7 mouse cellular contexts compared by ENCODE assay signal in the genomic region with DNA sequence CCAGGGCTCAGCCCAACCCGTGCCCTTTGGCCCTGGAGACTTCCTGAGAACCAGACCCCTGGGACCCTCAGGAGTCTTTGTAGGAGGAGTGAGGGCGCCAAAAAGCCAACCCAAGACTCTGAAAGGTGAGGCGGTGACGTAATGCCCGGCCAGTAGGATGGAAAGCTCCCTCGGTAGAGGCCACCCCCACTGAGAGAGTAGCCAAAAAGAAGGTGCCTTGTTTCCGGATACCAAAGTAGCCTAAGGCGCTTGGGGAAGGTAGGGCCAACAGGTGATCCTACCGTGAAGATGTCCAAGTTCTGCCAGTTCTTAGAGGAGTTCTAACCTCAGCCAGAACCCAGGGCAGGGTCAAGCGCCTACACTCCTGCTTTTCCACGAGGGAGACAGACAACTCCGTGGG. TPM values are rescaled to one million over a fixed set of nuclear protein-coding genes. Genes with fewer than 3 reads are reported as not detected.
DNase-seq lines count a peak whose midpoint lies in the region; ATAC-seq and TF ChIP-seq lines count a peak whose summit lies in the region.

No protein-coding gene starts in this region.

- H3K27me3 ChIP-seq in embryonic facial prominence, embryonic 12.5 days, result 0 out of 2 replicates have a peak, but pooled peaks cover 7% of the 10 kb centered on the region
- H3K27me3 ChIP-seq in intestine, embryonic 14.5 days (replicated peaks; ENCODE audit: control insufficient read depth, insufficient read depth, low read length), result no peaks in the 10 kb centered on the region
- H3K27me3 ChIP-seq in myocyte (ENCODE audit: control insufficient read depth, insufficient read depth, insufficient read length), result no peaks in the 10 kb centered on the region

- H3K9ac ChIP-seq in embryonic facial prominence, embryonic 12.5 days, result peak overlapping the region; percentile 88
- H3K9ac ChIP-seq in intestine, embryonic 14.5 days (ENCODE audit: low read length), result peak overlapping the region; percentile 92

- no peaks in the 10 kb centered on the region for H3K9me3 ChIP-seq in embryonic facial prominence, embryonic 12.5 days
- H3K9me3 ChIP-seq in intestine, embryonic 14.5 days (ENCODE audit: control insufficient read depth, low read length), result no peaks in the 10 kb centered on the region

- peaks cover 31% of the 10 kb centered on the region for H3K36me3 ChIP-seq in embryonic facial prominence, embryonic 12.5 days
- H3K36me3 ChIP-seq in intestine, embryonic 14.5 days (ENCODE audit: control insufficient read depth, insufficient read depth, low read length), result peaks cover 30% of the 10 kb centered on the region
- H3K36me3 ChIP-seq in myocyte (ENCODE audit: control insufficient read depth, insufficient read depth), result peaks cover under 1% of the 10 kb centered on the region

- H3K4me2 ChIP-seq in embryonic facial prominence, embryonic 12.5 days (replicated peaks), result peak overlapping the region; percentile 95
- peak overlapping the region; percentile 89 for H3K4me2 ChIP-seq in intestine, embryonic 14.5 days (ENCODE audit: low read length)
- H3K4me2 ChIP-seq in myocyte (ENCODE audit: low read depth), result peak overlapping the region; percentile 77

- H3K27ac ChIP-seq in embryonic facial prominence, embryonic 12.5 days, result no peak overlapping the region
- H3K27ac ChIP-seq in intestine, embryonic 14.5 days (ENCODE audit: low read depth), result peak overlapping the region; percentile 86; the same call in 1 of the 2 replicates

- H3K79me2 ChIP-seq in myocyte (ENCODE audit: control insufficient read depth, insufficient read depth), result peaks cover 66% of the 10 kb centered on the region

- peak overlapping the region; percentile 78 for H3ac ChIP-seq in myocyte (ENCODE audit: control insufficient read depth, insufficient read length)

- no peak for TF ChIP-seq POLR2A in myocyte (IDR thresholded peaks at IDR 0.05; ENCODE audit: insufficient read length, low read depth)

- peak; percentile 54 to 67 for DNase-seq in spleen, postnatal 10 days (ENCODE audit: low spot score in 2 of 2)
- no peak for DNase-seq in spleen, adult 18-20 months
- DNase-seq in intestine, embryonic 14.5 days (ENCODE audit: low spot score), result no peak
- DNase-seq in layer of hippocampus, postnatal 10 days (ENCODE audit: low spot score in 2 of 2), result no peak
- DNase-seq in right cerebral cortex, postnatal 36 days (ENCODE audit: low spot score in 2 of 2), result no peak

- 24% methylated on average over 12 of the region's 12 CpGs for WGBS in embryonic facial prominence, embryonic 12.5 days
- 10% methylated on average over 12 of the region's 12 CpGs for WGBS in intestine, embryonic 14.5 days

- peak overlapping the region; percentile 85 for H3K4me3 ChIP-seq in embryonic facial prominence, embryonic 12.5 days
- H3K4me3 ChIP-seq in intestine, embryonic 14.5 days (ENCODE audit: low read depth, low read length), result peak overlapping the region; percentile 94
- H3K4me3 ChIP-seq in myocyte, result peak overlapping the region; percentile 84

- no peak for ATAC-seq in embryonic facial prominence, embryonic 12.5 days (ENCODE audit: insufficient number of reproducible peaks, insufficient read depth, low FRiP score, low TSS enrichment)
- no peak for ATAC-seq in intestine, embryonic 14.5 days (replicated peaks; ENCODE audit: low FRiP score, low TSS enrichment, low read depth)

- peaks cover 17% of the 10 kb centered on the region for H3K4me1 ChIP-seq in embryonic facial prominence, embryonic 12.5 days
- peaks cover 33% of the 10 kb centered on the region for H3K4me1 ChIP-seq in intestine, embryonic 14.5 days (replicated peaks; ENCODE audit: control insufficient read depth, insufficient read depth, low read length)

TF ChIP-seq in myocyte, 11 proteins besides CTCF, POLR2A, EP300 and RAD21:
- TF ChIP-seq CEBPB (IDR thresholded peaks at IDR 0.05; ENCODE audit: insufficient read depth, poor library complexity, severe bottlenecking) (no peak), REST (IDR thresholded peaks at IDR 0.05; ENCODE audit: insufficient read depth, insufficient read length) (no peak)

RNA-seq across cellular contexts. Expression of a gene that starts 1.5 kb away (rescaled TPM):
- 15.8 and 18.7 TPM in 2 replicates for polyA plus RNA-seq in embryonic facial prominence, embryonic 12.5 days (2016; fragmentation: Nextera tagmentation; extraction: Ambion mirVana)
- 41.2 and 42.1 TPM in 2 replicates for polyA plus RNA-seq in intestine, embryonic 14.5 days (2014; fragmentation: Nextera tagmentation; extraction: Ambion mirVana)
- polyA plus RNA-seq in myocyte (2012; fragmentation: generic; extraction: Trizol), result 30.3 TPM
- 10 to 100 TPM; 22.5 to 26.7 TPM for total RNA-seq in layer of hippocampus, postnatal 10 days (2021)

RNA-seq across cellular contexts. Expression of a gene that starts 24.6 kb away (rescaled TPM):
- not detected in 2 replicates for polyA plus RNA-seq in embryonic facial prominence, embryonic 12.5 days (2016; fragmentation: Nextera tagmentation; extraction: Ambion mirVana)
- not detected in 2 replicates for polyA plus RNA-seq in intestine, embryonic 14.5 days (2014; fragmentation: Nextera tagmentation; extraction: Ambion mirVana)
- polyA plus RNA-seq in myocyte (2012; fragmentation: generic; extraction: Trizol), result not detected
- total RNA-seq in layer of hippocampus, postnatal 10 days (2021), result not detected

Comparison
In these comparisons a context has a peak if more than half of its experiments do, and no peak if none do; other contexts are left out.
1. DNase-seq: peak in spleen, postnatal 10 days (2 of 2); none in spleen, adult 18-20 months (0 of 2), intestine, embryonic 14.5 days (single experiment), layer of hippocampus, postnatal 10 days (0 of 2) and right cerebral cortex, postnatal 36 days (0 of 2).
2. Peak in every context shown above with its lines, with median percentiles within 50 percentile points of each other: H3K4me2 ChIP-seq and H3K4me3 ChIP-seq.